Mouse (Mus musculus): Measurements from ENCODE around the gene Eif1ad. TPM values are rescaled to one million over a fixed set of nuclear protein-coding genes. Genes with fewer than 3 reads are reported as not detected.

Gene Eif1ad
- 72.9 and 76.5 TPM in 2 replicates for polyA plus RNA-seq (2014; fragmentation: Nextera tagmentation; extraction: Ambion mirVana)

DNA sequence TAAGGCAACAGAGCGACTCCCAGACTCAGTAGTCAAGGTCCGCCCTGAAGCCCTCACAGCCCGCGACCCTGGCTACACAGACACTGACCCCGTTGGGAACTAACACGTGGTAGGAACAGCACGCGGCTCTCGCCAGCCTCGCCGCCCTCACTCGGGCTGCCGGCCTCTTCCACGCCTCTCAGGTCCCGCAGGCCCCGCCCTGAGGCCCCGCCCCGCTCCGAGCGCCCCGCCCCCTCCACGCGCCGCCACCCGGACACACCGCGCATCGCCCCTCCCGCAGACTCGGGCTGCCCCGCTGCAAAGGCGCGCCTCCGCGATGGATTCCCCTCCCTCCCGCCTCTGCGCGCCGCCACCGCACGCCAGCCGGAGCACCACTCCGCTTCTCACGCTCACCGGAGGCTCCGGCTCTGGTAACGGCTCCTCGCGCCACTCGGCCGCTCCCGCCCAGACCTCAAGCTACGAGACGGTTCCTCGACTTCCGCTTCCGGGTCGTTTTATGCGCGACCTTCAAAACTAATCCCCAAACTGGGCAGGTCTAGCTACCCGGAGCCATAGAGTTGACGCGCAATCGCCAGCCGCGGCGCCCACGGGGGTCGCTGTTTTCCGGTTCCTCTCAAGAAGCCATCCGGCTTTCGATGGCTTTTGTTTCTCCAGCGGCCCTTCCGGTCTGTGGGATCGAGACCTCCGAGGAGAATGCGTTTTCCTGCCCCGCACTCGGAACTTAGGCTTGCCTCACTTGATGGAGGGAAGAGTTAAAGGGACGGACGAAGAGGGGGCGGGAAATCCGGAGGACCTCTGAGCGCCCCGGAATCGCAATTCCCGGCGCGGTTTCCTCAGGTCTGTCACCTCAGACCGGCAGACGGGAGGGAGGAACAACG, at the start of gene Eif1ad:
Gene Eif1ad (plus strand): TSS at position 567 of the 878 bp plus-strand sequence.
- Histone ChIP-seq H3K9ac (ENCODE audit: low read depth, low read length) (peak within 1 kb of the TSS; percentile 96), H3K27ac (ENCODE audit: low read depth, low read length) (peak within 1 kb of the TSS; percentile 92), H3K4me3 (ENCODE audit: low read depth, low read length) (peak within 1 kb of the TSS; percentile 88), H3K27me3 (replicated peaks; ENCODE audit: control insufficient read depth, insufficient read depth, low read length) (no peaks in the 10 kb centered on the region), H3K36me3 (ENCODE audit: control insufficient read depth, insufficient read depth, low read length) (peaks cover 41% of the 10 kb centered on the region), H3K9me3 (ENCODE audit: control insufficient read depth, low read length) (no peaks in the 10 kb centered on the region), H3K4me1 (replicated peaks; ENCODE audit: control insufficient read depth, insufficient read depth, low read length) (peaks cover 17% of the 10 kb centered on the region), H3K4me2 (peak within 1 kb of the TSS; percentile 98)
- under 1% methylated on average over 92 of the region's 92 CpGs for WGBS
- peak; percentile 99 for DNase-seq (ENCODE audit: low spot score)
- peak; percentile 92 for ATAC-seq (replicated peaks; ENCODE audit: low FRiP score)

DNA sequence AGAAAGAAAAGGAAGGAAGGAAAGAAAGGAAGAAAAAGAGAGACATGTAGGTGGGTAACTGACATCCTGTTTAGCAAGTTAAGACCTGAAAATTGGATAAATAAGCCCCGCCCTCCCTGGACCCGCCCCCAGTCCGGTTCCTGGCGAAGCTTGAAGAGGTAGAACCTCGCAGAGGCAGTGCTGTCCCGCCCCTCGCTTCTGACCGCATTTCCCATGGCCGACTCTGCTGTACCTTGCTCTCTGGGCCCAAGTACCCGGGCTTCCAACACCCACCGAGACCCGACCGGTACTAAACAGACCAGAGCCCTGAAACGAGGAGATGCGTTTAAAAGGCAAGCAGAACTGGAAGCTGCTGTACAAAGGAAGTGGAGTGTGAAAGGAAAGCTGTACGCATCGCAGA, 42.7 kb upstream of the Eif1ad start:
- WGBS: 45% methylated on average over 17 of the region's 17 CpGs
- Histone ChIP-seq H3K27me3 (replicated peaks; ENCODE audit: control insufficient read depth, insufficient read depth, low read length) (no peaks in the 10 kb centered on the region), H3K36me3 (ENCODE audit: control insufficient read depth, insufficient read depth, low read length) (no peaks in the 10 kb centered on the region), H3K9me3 (ENCODE audit: control insufficient read depth, low read length) (no peaks in the 10 kb centered on the region), H3K9ac (ENCODE audit: low read depth, low read length) (no peak overlapping the region), H3K27ac (ENCODE audit: low read depth, low read length) (no peak overlapping the region), H3K4me1 (replicated peaks; ENCODE audit: control insufficient read depth, insufficient read depth, low read length) (no peaks in the 10 kb centered on the region), H3K4me3 (ENCODE audit: low read depth, low read length) (no peak overlapping the region), H3K4me2 (no peak overlapping the region)
- DNase-seq (ENCODE audit: low spot score) (no peak), ATAC-seq (replicated peaks; ENCODE audit: low FRiP score) (no peak)

DNA sequence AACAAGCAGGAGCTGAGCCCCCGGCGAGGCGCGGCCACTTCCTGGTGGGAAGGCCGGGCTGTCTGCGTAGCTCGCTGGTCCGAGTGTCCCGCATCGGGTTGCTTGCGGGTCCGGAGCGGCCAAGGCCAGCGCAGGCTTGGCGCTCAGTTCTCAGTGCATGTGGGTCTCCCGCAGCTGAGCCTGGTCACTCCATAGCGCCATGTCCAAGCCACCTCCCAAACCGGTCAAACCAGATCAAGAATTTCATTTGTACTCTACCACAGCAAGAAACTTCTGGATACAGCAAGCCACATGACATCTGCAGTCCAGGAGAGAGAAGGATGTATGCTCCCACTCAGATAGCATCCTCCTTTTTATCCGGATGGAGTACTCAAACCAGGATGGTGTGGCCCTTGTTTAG, 38.6 kb upstream of the Eif1ad start:
- Histone ChIP-seq H3K27ac (ENCODE audit: low read depth, low read length) (no peak overlapping the region), H3K9me3 (ENCODE audit: control insufficient read depth, low read length) (no peaks in the 10 kb centered on the region), H3K9ac (ENCODE audit: low read depth, low read length) (no peak overlapping the region), H3K36me3 (ENCODE audit: control insufficient read depth, insufficient read depth, low read length) (no peaks in the 10 kb centered on the region), H3K4me3 (ENCODE audit: low read depth, low read length) (no peak overlapping the region), H3K27me3 (replicated peaks; ENCODE audit: control insufficient read depth, insufficient read depth, low read length) (no peaks in the 10 kb centered on the region), H3K4me2 (no peak overlapping the region), H3K4me1 (replicated peaks; ENCODE audit: control insufficient read depth, insufficient read depth, low read length) (no peaks in the 10 kb centered on the region)
- no peak for DNase-seq (ENCODE audit: low spot score)
- no peak for ATAC-seq (replicated peaks; ENCODE audit: low FRiP score)
- WGBS: 74% methylated on average over 19 of the region's 19 CpGs

DNA sequence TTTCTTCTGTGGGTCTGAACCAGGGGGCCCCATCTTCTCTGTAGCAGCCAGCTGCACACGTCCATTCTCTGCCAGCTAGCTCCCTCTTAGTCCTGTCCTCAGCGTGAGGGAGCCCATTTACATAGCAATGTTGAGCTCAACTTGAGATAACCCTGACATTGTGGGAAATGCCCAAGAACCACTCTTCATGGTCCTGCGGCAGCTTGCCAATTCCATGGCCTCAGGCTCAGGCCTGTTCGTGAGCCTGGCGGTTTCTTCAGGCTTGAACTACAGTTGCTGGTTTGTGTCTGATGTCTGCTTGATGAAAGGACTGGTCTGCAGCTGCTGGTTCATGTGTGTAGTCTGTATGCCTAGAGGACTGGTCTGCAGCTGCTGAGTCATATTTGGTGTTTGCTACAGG, 31.8 kb upstream of the Eif1ad start:
- Histone ChIP-seq H3K27ac (ENCODE audit: low read depth, low read length) (no peak overlapping the region), H3K36me3 (ENCODE audit: control insufficient read depth, insufficient read depth, low read length) (no peaks in the 10 kb centered on the region), H3K4me1 (replicated peaks; ENCODE audit: control insufficient read depth, insufficient read depth, low read length) (no peaks in the 10 kb centered on the region), H3K4me3 (ENCODE audit: low read depth, low read length) (no peak overlapping the region), H3K9me3 (ENCODE audit: control insufficient read depth, low read length) (no peaks in the 10 kb centered on the region), H3K4me2 (no peak overlapping the region), H3K9ac (ENCODE audit: low read depth, low read length) (no peak overlapping the region), H3K27me3 (replicated peaks; ENCODE audit: control insufficient read depth, insufficient read depth, low read length) (no peaks in the 10 kb centered on the region)
- DNase-seq (ENCODE audit: low spot score) (no peak), ATAC-seq (replicated peaks; ENCODE audit: low FRiP score) (no peak)
- WGBS: 70% methylated on average over 5 of the region's 5 CpGs

DNA sequence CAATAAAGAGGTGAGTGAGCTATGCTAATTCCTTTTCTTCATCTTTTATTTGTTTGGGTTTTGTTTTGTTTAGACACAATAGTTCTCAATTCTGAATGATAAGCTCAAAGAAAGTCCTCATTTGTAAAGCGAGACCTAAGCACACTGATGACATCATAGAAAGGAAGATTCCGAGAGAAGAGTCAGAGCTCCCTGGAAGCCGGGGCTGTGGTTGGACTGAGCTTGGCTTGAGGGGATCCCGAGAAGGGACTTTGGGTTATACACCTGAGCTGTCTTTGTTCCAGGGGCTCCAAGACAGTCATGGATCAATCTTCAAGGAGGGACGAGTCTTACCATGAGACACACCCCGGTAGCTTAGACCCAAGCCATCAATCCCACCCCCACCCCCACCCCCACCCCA, 31.1 kb upstream of the Eif1ad start, which contains the start of gene Catsper1:
Gene Catsper1 (plus strand): TSS at position 301 of the 400 bp plus-strand sequence.
- H3K9me3 ChIP-seq (ENCODE audit: control insufficient read depth, low read length): no peaks in the 10 kb centered on the region
- no peak within 1 kb of the TSS for H3K27ac ChIP-seq (ENCODE audit: low read depth, low read length)
- H3K4me2 ChIP-seq: no peak within 1 kb of the TSS
- no peaks in the 10 kb centered on the region for H3K4me1 ChIP-seq (replicated peaks; ENCODE audit: control insufficient read depth, insufficient read depth, low read length)
- DNase-seq (ENCODE audit: low spot score) (no peak), ATAC-seq (replicated peaks; ENCODE audit: low FRiP score) (no peak)
- no peak within 1 kb of the TSS for H3K9ac ChIP-seq (ENCODE audit: low read depth, low read length)
- H3K36me3 ChIP-seq (ENCODE audit: control insufficient read depth, insufficient read depth, low read length): no peaks in the 10 kb centered on the region
- no peak within 1 kb of the TSS for H3K4me3 ChIP-seq (ENCODE audit: low read depth, low read length)
- H3K27me3 ChIP-seq (replicated peaks; ENCODE audit: control insufficient read depth, insufficient read depth, low read length): no peaks in the 10 kb centered on the region
- 80% methylated on average over 6 of the region's 6 CpGs for WGBS

DNA sequence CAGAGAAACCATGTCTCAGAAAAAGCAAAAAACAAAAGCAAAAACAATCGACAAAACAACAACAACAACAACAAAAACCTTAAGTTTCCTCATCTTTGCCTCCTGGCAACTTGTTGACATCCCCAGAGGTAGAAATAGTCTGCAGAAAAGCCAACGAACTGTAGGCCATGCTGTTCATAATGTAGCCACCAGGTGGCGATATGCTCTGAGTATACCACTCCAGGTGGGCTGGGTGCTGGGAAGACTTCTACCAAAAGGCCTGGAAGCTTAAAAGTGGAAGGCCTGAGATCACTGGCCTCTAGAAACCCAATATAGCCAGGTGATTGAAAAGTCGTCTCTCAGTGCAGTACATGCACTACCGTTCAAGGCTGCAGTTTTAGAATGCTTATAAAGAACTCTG, 28.6 kb upstream of the Eif1ad start:
- Histone ChIP-seq H3K9ac (ENCODE audit: low read depth, low read length) (no peak overlapping the region), H3K4me1 (replicated peaks; ENCODE audit: control insufficient read depth, insufficient read depth, low read length) (no peaks in the 10 kb centered on the region), H3K4me2 (no peak overlapping the region), H3K4me3 (ENCODE audit: low read depth, low read length) (no peak overlapping the region), H3K27me3 (replicated peaks; ENCODE audit: control insufficient read depth, insufficient read depth, low read length) (no peaks in the 10 kb centered on the region), H3K36me3 (ENCODE audit: control insufficient read depth, insufficient read depth, low read length) (no peaks in the 10 kb centered on the region), H3K9me3 (ENCODE audit: control insufficient read depth, low read length) (no peaks in the 10 kb centered on the region), H3K27ac (ENCODE audit: low read depth, low read length) (no peak overlapping the region)
- DNase-seq (ENCODE audit: low spot score) (peak; percentile 53), ATAC-seq (replicated peaks; ENCODE audit: low FRiP score) (no peak)
- 17% methylated on average over 5 of the region's 5 CpGs for WGBS

DNA sequence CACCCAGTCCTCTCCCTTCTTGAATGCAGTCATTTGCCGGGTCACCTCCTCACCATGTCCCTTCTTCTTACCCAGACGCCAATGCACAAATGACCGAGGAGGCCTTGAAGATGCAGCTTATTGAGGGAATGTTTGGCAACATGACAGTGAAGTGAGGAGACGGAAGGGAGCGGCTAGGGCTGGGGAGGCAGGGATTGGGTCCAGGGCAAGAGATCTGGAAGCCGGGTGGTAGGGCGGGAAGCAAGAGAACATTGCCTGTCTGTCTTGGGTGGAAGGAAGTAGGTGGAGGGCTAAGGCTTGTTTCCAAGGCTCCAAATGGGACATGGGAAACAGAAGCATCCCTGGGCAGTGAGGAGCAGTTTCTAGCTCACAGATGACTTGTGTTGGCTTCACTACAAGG, 25.2 kb upstream of the Eif1ad start:
- Histone ChIP-seq H3K27me3 (replicated peaks; ENCODE audit: control insufficient read depth, insufficient read depth, low read length) (no peaks in the 10 kb centered on the region), H3K9me3 (ENCODE audit: control insufficient read depth, low read length) (no peaks in the 10 kb centered on the region), H3K4me2 (no peak overlapping the region), H3K36me3 (ENCODE audit: control insufficient read depth, insufficient read depth, low read length) (no peaks in the 10 kb centered on the region), H3K4me3 (ENCODE audit: low read depth, low read length) (no peak overlapping the region), H3K27ac (ENCODE audit: low read depth, low read length) (no peak overlapping the region), H3K9ac (ENCODE audit: low read depth, low read length) (no peak overlapping the region), H3K4me1 (replicated peaks; ENCODE audit: control insufficient read depth, insufficient read depth, low read length) (no peaks in the 10 kb centered on the region)
- 86% methylated on average over 7 of the region's 7 CpGs for WGBS
- DNase-seq (ENCODE audit: low spot score) (no peak), ATAC-seq (replicated peaks; ENCODE audit: low FRiP score) (no peak)

DNA sequence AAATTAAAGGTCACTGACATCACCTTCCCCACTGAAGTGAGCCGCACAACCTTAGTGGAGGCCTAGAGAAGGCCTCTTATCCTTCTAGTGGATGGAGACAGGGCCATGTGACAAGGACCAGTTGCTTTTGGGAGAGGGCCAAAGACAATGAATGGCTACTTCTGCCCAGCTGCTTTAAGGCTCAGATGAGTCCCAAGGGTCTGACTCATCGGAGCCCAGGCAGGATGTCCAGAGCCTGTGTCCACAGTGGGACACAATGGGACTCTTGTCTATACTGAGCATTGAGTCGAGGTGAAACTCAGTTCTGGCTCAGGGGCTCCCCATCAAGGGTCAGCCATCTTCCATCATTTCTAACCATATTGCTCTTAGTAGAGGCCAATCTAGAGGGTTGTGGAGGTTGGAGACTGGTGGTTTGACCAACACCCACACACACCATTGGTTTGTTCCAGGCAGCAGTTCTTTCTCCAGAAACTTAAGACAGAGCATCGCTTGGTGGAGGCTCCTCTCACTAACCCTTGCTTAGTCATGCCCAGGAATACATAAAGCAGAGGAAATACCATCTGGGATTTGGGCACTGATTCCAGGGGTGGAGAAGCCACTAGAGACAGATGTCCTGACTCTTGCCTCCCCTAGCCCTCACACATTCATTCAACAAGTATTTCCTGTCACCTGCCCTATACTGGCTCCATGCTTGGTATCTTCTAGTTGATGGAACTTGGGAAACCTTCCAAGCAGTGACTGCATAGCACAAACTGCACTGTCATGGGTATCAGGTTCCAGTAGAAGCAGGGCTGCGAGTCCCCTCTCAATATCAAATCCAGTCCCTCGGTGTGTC, 21.0 kb upstream of the Eif1ad start:
- Histone ChIP-seq H3K4me1 (replicated peaks; ENCODE audit: control insufficient read depth, insufficient read depth, low read length) (peaks cover 4% of the 10 kb centered on the region), H3K27me3 (replicated peaks; ENCODE audit: control insufficient read depth, insufficient read depth, low read length) (no peaks in the 10 kb centered on the region; the same call in 1 of the 2 replicates), H3K4me3 (ENCODE audit: low read depth, low read length) (no peak overlapping the region), H3K9ac (ENCODE audit: low read depth, low read length) (no peak overlapping the region), H3K4me2 (no peak overlapping the region), H3K27ac (ENCODE audit: low read depth, low read length) (no peak overlapping the region), H3K9me3 (ENCODE audit: control insufficient read depth, low read length) (no peaks in the 10 kb centered on the region), H3K36me3 (ENCODE audit: control insufficient read depth, insufficient read depth, low read length) (no peaks in the 10 kb centered on the region)
- DNase-seq (ENCODE audit: low spot score): no peak
- 77% methylated on average over 6 of the region's 6 CpGs for WGBS
- ATAC-seq (replicated peaks; ENCODE audit: low FRiP score): no peak

Measured in liver, embryonic 11.5 days (tissue).